Mouse (Mus musculus): ENCODE data around the gene Tmem117. TPM values are rescaled to one million over a fixed set of nuclear protein-coding genes. Genes with fewer than 3 reads are reported as not detected.

The Tmem117 gene
- polyA plus RNA-seq, 1 experiment from 2014 or later: 3.8 TPM

DNA sequence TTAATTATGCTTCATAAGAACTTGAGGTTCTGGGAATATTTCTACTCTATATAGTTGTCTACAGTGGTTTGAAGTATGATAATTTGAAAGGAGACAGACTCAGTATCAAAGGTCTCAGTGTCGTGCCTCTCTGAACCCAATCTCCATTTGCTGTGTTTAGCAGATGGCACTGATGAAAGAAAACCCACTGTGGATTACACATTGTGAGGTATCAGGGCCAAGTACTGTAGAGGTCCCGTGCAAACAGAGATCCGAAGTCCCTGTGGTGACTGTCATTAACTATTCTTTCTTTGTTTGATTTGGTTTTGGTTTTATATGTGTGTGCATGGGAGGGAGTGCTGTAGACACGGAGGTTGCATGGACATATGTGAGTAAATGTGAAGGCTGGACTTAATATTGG is 304.0 kb downstream of the Tmem117 start:
- Histone ChIP-seq H3K27me3 (no peaks in the 10 kb centered on the region), H3K9me3 (no peaks in the 10 kb centered on the region), H3K27ac (no peak overlapping the region), H3K36me3 (no peaks in the 10 kb centered on the region), H3K4me1 (replicated peaks) (peaks cover 4% of the 10 kb centered on the region), H3K4me3 (replicated peaks) (no peak overlapping the region), H3K9ac (replicated peaks) (no peak overlapping the region), H3K4me2 (replicated peaks) (no peak overlapping the region)
- ATAC-seq: no peak
- 56% methylated on average over 4 of the region's 4 CpGs for WGBS

DNA sequence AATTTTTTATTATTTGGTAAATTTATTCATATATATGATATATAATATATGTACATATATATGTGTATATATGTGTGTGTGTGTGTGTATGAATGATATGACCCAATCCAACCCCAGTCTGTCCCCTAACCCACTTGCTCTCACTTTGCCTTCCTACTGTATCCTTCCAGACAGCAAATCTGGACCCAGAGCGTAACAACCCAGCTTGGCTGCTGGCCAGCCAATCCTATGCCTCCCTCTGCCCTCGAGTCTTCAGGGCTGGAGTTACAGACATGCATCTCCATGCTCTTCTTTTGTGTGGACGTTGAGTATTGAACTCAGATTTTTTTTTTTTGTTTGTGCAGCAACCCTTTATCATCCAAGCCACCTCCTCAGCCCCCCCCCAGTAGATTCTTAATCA is 304.4 kb downstream of the Tmem117 start:
- H3K27me3 ChIP-seq: no peaks in the 10 kb centered on the region
- no peaks in the 10 kb centered on the region for H3K9me3 ChIP-seq
- no peak overlapping the region for H3K9ac ChIP-seq (replicated peaks)
- H3K27ac ChIP-seq: no peak overlapping the region
- no peak overlapping the region for H3K4me3 ChIP-seq (replicated peaks)
- no peaks in the 10 kb centered on the region for H3K36me3 ChIP-seq
- peaks cover 4% of the 10 kb centered on the region; the same call in 1 of the 2 replicates for H3K4me1 ChIP-seq (replicated peaks)
- WGBS: 29% methylated on average over 3 of the region's 3 CpGs
- ATAC-seq: peak; percentile 60; the same call in 1 of the 2 replicates
- H3K4me2 ChIP-seq (replicated peaks): no peak overlapping the region

DNA sequence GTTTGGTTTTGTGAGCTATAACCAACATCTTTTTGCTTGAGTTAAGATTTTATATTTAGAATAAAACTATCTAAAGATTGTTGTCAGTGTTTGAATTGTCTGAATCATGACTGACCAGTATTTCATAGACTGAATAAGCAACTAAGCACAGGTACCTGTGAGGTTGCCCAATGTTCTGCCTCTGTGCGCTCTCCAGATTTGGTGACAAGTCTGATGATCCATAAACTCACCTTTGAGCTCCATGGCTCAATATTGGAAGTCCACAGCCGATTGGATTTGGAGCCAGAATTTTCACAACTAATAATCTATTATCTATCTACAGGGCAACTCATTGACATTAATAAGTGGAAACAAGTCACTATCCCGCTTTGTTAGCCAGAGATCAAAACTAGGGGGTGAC is 312.9 kb downstream of the Tmem117 start:
- Histone ChIP-seq H3K4me3 (replicated peaks) (no peak overlapping the region), H3K9me3 (no peaks in the 10 kb centered on the region), H3K4me2 (replicated peaks) (no peak overlapping the region), H3K9ac (replicated peaks) (no peak overlapping the region), H3K27ac (no peak overlapping the region), H3K36me3 (no peaks in the 10 kb centered on the region), H3K4me1 (replicated peaks) (no peaks in the 10 kb centered on the region), H3K27me3 (no peaks in the 10 kb centered on the region)
- ATAC-seq: no peak
- WGBS: 92% methylated on average over 3 of the region's 3 CpGs

DNA sequence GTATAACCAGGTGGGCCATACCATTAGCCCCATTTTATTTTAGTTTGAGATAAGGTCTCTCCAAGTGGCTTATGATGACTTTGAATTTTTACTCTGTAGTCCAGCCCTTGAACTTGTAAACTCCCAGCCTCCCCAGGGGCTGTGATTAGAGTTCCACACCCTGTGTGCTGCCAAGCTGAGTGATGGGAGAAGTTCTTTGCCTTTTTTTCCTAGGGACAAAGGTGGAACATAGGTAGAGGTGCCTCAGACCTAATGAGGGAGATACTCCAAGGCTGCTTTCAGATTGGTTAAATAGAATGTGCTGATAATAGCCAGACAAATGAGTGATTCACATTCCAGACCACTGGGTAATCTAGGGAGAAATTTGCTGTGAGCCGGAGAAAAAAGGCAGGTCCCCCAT is 313.4 kb downstream of the Tmem117 start:
- 38% methylated on average over 1 of the region's 1 CpGs for WGBS
- H3K4me2 ChIP-seq (replicated peaks): no peak overlapping the region
- no peaks in the 10 kb centered on the region for H3K36me3 ChIP-seq
- no peak for ATAC-seq
- no peaks in the 10 kb centered on the region for H3K27me3 ChIP-seq
- H3K27ac ChIP-seq: no peak overlapping the region
- H3K9ac ChIP-seq (replicated peaks): no peak overlapping the region
- no peak overlapping the region for H3K4me3 ChIP-seq (replicated peaks)
- H3K9me3 ChIP-seq: no peaks in the 10 kb centered on the region
- no peaks in the 10 kb centered on the region for H3K4me1 ChIP-seq (replicated peaks)

DNA sequence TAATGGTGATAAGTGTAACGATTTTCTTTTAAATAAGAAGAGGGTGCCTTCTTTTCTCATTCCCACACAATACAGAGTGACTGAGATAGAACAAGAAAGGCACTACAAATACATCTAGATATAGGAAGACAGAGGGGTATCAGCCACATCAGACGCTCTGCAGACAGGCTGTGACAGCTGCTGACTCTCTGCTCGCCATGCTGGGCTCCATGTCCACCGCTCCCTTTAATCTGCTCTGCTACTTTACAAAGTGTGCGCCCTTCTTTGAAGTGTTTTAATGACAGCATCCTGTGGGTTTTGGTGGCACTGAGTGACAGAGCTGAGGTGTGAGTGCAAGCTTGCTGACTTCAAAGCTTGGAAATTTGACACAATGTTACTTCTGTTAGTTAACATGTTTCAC is 314.9 kb downstream of the Tmem117 start:
- H3K27me3 ChIP-seq: no peaks in the 10 kb centered on the region
- H3K4me3 ChIP-seq (replicated peaks): no peak overlapping the region
- no peaks in the 10 kb centered on the region for H3K4me1 ChIP-seq (replicated peaks)
- no peak overlapping the region for H3K27ac ChIP-seq
- ATAC-seq: no peak
- H3K9me3 ChIP-seq: no peaks in the 10 kb centered on the region
- no peak overlapping the region for H3K9ac ChIP-seq (replicated peaks)
- H3K36me3 ChIP-seq: no peaks in the 10 kb centered on the region
- WGBS: 63% methylated on average over 5 of the region's 5 CpGs
- no peak overlapping the region for H3K4me2 ChIP-seq (replicated peaks)

DNA sequence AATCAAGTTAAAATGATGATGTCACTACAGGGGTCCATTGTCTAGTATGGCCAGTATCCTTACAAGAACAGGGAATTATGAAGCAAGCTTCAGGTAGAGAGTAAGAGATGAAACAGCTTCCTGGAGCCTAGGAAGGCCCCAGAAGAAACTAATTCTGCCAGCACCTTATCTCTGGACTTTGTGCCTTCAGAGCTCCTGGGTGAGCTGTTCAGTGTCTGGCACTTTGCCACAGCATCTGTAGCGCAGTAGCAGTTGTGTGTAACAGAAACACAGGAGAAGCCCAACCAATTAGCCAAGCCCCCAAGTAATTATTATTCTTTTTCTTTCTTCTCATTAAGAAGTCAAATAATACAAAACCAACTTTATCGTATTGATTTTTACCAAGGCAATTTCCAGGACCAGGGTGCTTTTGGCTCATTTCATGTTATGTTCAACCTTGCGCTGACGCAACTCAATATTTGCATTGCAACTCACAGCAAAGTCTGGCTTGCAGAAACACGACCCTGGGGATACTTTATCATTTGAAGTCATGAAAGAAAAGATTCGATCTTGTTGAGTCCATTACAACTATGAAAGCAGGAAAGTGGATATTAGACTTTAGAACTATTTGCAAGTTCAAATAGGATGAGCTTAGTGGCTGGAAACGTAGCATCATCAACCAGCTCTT is 322.5 kb downstream of the Tmem117 start:
- no peak overlapping the region for H3K27ac ChIP-seq
- no peaks in the 10 kb centered on the region for H3K36me3 ChIP-seq
- no peak for ATAC-seq
- no peak overlapping the region for H3K9ac ChIP-seq (replicated peaks)
- H3K9me3 ChIP-seq: no peaks in the 10 kb centered on the region
- H3K4me2 ChIP-seq (replicated peaks): no peak overlapping the region
- no peaks in the 10 kb centered on the region for H3K27me3 ChIP-seq
- 90% methylated on average over 7 of the region's 7 CpGs for WGBS
- H3K4me3 ChIP-seq (replicated peaks): no peak overlapping the region
- 0 out of 2 replicates have a peak, but pooled peaks cover 3% of the 10 kb centered on the region for H3K4me1 ChIP-seq (replicated peaks)

DNA sequence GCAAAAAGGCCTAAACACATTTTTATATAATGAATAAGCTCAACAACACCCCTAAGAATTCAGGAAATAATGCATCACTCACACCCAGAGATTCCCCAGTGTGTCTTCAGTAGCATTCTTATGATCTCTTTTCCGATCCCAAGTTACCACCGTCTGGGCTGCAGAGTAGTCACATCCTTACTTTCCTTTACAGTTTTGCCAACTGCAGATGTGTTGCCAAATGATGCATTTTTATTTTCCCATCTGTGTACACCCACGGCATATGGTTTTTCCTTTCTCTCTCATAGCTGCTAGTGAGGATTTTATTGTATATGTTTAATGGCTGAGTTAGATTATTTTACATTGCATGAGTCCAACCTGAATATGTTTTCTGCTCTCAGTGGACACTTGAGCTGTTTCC is 327.7 kb downstream of the Tmem117 start:
- no peak overlapping the region for H3K27ac ChIP-seq
- H3K4me1 ChIP-seq (replicated peaks): 0 out of 2 replicates have a peak, but pooled peaks cover 3% of the 10 kb centered on the region
- ATAC-seq: no peak

DNA sequence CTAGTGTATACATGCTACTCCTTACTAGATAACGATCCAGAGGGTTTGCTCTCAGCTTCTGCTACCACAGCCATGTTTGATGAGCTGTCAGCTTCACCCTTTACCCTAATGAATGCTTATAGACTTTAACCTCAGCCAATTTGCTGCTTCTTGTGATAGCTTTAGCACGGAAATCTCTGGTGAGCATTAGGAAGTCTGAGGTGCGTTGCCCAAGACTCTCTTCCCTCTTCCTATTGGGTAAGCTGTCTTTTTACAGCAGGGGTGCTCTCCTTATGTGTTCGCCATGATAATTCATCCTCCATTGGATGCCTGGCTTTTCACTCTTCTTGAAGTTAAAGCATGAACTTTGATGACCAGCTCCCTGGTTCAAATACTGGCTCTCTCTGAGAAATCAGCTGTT is 328.2 kb downstream of the Tmem117 start:
- Histone ChIP-seq H3K9ac (replicated peaks) (no peak overlapping the region), H3K4me1 (replicated peaks) (0 out of 2 replicates have a peak, but pooled peaks cover 3% of the 10 kb centered on the region), H3K27ac (no peak overlapping the region), H3K36me3 (no peaks in the 10 kb centered on the region), H3K9me3 (no peaks in the 10 kb centered on the region), H3K27me3 (no peaks in the 10 kb centered on the region), H3K4me2 (replicated peaks) (no peak overlapping the region), H3K4me3 (replicated peaks) (no peak overlapping the region)
- no peak for ATAC-seq
- 69% methylated on average over 4 of the region's 4 CpGs for WGBS

More for the DNA sequence above, 327.7 kb downstream of the Tmem117 start:
- 80% methylated on average over 3 of the region's 3 CpGs for WGBS
- Histone ChIP-seq H3K9ac (replicated peaks) (no peak overlapping the region), H3K27me3 (no peaks in the 10 kb centered on the region), H3K9me3 (no peaks in the 10 kb centered on the region), H3K4me2 (replicated peaks) (no peak overlapping the region), H3K36me3 (no peaks in the 10 kb centered on the region), H3K4me3 (replicated peaks) (no peak overlapping the region)

DNA sequence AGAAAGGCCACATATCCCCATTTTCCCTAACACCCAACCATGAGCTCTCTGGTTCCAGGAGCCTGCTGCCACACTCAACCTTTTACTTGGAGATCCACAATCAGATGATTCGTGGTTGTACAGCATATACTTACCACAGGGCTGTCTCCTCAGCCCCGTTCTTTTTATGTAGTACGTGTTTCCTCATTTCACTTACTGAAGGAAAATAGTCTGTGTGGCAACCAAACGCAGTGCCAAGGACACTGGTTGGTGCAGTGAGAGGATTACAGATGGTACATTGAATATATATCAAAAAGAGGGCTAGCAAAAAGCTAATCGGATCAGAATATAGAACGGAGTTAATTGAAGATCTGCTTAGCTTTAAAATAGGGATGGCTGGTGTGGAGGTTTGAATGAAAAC is 338.0 kb downstream of the Tmem117 start:
- H3K27me3 ChIP-seq: no peaks in the 10 kb centered on the region
- 89% methylated on average over 6 of the region's 6 CpGs for WGBS
- ATAC-seq: no peak

DNA sequence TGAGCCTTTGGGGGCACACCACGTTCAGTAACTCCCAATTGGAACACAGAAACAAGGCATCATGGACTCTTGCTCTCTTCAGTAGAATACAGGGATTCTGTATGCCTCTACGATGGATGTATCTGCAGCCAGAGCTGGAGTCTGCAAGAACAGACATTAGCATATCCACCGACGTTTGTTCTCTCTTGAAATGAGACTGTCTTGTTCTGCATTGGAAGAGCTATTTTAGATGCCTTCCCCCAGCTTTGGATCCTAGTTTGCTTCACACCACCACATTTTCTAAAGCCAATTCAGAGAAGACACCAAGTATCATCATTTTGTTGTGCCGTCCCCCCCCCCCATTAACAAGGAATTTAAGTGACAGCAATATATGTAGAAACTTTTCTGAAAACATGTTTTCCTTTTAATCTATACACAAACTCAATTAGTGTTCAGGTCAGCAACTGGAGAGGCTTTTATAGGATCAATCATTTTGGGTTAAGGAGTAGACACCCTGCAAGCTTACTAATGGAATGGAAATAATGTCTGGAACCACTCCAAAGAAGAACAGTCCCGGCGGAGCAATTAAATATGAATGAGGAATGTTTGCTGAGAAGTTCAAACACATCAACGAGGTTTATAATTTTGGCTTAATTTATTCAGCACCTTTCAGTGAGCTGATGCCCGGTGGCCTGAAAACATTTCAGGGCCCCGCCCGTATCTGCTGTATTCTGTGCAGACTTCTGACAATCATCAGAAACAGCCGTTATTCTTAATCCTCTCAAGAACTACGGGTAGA is 339.6 kb downstream of the Tmem117 start:
- no peak for ATAC-seq
- no peaks in the 10 kb centered on the region for H3K4me1 ChIP-seq (replicated peaks)
- H3K27me3 ChIP-seq: no peaks in the 10 kb centered on the region
- H3K9ac ChIP-seq (replicated peaks): no peak overlapping the region
- no peaks in the 10 kb centered on the region for H3K36me3 ChIP-seq
- H3K9me3 ChIP-seq: no peaks in the 10 kb centered on the region
- no peak overlapping the region for H3K4me3 ChIP-seq (replicated peaks)
- H3K27ac ChIP-seq: no peak overlapping the region
- H3K4me2 ChIP-seq (replicated peaks): no peak overlapping the region
- 68% methylated on average over 13 of the region's 13 CpGs for WGBS

More for the DNA sequence above, 338.0 kb downstream of the Tmem117 start:
- Histone ChIP-seq H3K9ac (replicated peaks) (no peak overlapping the region), H3K4me3 (replicated peaks) (no peak overlapping the region), H3K4me1 (replicated peaks) (no peaks in the 10 kb centered on the region), H3K4me2 (replicated peaks) (no peak overlapping the region), H3K27ac (no peak overlapping the region), H3K9me3 (no peaks in the 10 kb centered on the region), H3K36me3 (no peaks in the 10 kb centered on the region)

DNA sequence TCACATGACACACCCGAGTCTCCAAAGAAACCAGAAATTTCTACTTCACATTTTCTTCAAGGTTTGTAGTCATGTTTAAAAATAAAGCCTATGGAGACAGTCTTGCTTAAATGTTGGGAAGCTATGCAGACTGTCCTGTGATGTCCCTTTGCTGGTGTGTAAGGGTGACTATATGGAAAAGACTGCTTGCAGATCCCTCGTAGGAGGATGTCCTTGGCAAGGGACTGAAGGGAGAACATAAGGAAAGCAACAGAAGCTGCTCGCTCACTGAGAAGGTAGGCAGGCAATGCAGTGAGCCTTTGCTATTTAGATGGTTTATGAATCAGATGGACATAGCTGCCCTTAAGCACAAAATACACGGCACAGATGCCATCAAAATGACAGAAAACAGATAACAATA is 352.8 kb downstream of the Tmem117 start:
- H3K27me3 ChIP-seq: no peaks in the 10 kb centered on the region
- no peak overlapping the region for H3K4me2 ChIP-seq (replicated peaks)
- no peak for ATAC-seq
- no peaks in the 10 kb centered on the region for H3K4me1 ChIP-seq (replicated peaks)
- H3K9me3 ChIP-seq: no peaks in the 10 kb centered on the region
- H3K36me3 ChIP-seq: no peaks in the 10 kb centered on the region
- no peak overlapping the region for H3K9ac ChIP-seq (replicated peaks)
- WGBS: 88% methylated on average over 4 of the region's 4 CpGs
- no peak overlapping the region for H3K4me3 ChIP-seq (replicated peaks)
- no peak overlapping the region for H3K27ac ChIP-seq

DNA sequence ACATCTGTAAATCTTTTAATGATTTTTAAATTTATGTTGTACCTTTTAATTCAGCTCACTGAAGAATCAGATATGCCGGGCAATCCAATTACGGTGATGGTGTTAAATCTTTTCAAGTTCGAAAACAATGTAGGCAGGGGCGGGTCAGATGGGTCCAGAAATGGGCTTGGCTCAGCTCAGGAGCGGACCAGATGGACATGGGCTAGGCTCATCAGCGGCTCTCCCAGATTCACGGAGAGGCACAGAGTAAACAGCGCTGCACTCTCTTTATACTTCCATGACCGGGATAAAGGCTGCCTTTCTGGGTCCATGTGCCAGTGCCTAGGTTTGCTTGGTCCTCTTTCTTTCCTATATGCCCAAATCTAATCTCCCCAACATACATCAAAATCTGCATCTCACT is 366.3 kb downstream of the Tmem117 start:
- H3K4me2 ChIP-seq (replicated peaks): no peak overlapping the region
- H3K27me3 ChIP-seq: no peaks in the 10 kb centered on the region
- H3K9ac ChIP-seq (replicated peaks): no peak overlapping the region
- ATAC-seq: no peak
- no peaks in the 10 kb centered on the region for H3K4me1 ChIP-seq (replicated peaks)
- no peaks in the 10 kb centered on the region for H3K9me3 ChIP-seq
- H3K4me3 ChIP-seq (replicated peaks): no peak overlapping the region
- H3K36me3 ChIP-seq: no peaks in the 10 kb centered on the region
- H3K27ac ChIP-seq: no peak overlapping the region
- 69% methylated on average over 9 of the region's 9 CpGs for WGBS
